Mouse (Mus musculus) forebrain, postnatal 0 days (tissue): ENCODE measurements around the gene Hmgcll1. TPM values are rescaled to one million over a fixed set of nuclear protein-coding genes. Genes with fewer than 3 reads are reported as not detected.
A peak's percentile ranks its signal among the peaks of the same experiment; 100 is the strongest.
"Not testable (repeated sequence)": the region's sequence is repeated elsewhere in the genome, so short reads cannot be mapped to it uniquely, and the experiment has no call there.

Source experiments
- ATAC-seq: fragments of 200-750 bp; cut with Nextera tagmentation; 2 replicates; pipeline ENCODE4 v1.8.0; 2017; ENCODE audit warnings: mild to moderate bottlenecking, moderate library complexity
- DNase-seq: peaks from one replicate; pipeline ENCODE4 v3.0.0-alpha.2; 2015
- H3K27ac ChIP-seq: fragments of 300-500 bp; sonication (generic); 2 replicates; pipeline ENCODE4 v1.5.1; 2014; ENCODE audit warnings: low read depth, mild to moderate bottlenecking, antibody characterized with exemption, low read length, moderate library complexity, mixed read lengths
- H3K27me3 ChIP-seq: fragments of 300-500 bp; sonication (generic); 2 replicates; pipeline ENCODE4 v1.6.1; 2014; ENCODE audit warnings: mild to moderate bottlenecking, low read length, mixed read lengths; ENCODE audit not compliant: insufficient read depth
- H3K36me3 ChIP-seq: fragments of 300-500 bp; sonication (generic); 2 replicates; pipeline ENCODE4 v1.6.1; 2014; ENCODE audit warnings: mild to moderate bottlenecking, moderate library complexity; ENCODE audit not compliant: insufficient read depth
- H3K4me1 ChIP-seq: fragments of 300-500 bp; sonication (generic); 2 replicates; pipeline ENCODE4 v1.6.1; 2014; ENCODE audit warnings: antibody characterized with exemption; ENCODE audit not compliant: insufficient read depth
- H3K4me2 ChIP-seq: fragments of 300-500 bp; sonication (generic); 2 replicates; pipeline ENCODE4 v1.6.1; 2014; ENCODE audit warnings: low read depth, mild to moderate bottlenecking, moderate library complexity
- H3K4me3 ChIP-seq: fragments of 300-500 bp; sonication (generic); 2 replicates; pipeline ENCODE4 v1.5.1; 2014; ENCODE audit warnings: low read depth, low read length, mixed read lengths
- H3K9ac ChIP-seq: fragments of 300-500 bp; sonication (generic); 2 replicates; pipeline ENCODE4 v1.6.1; 2014; ENCODE audit warnings: mild to moderate bottlenecking
- H3K9me3 ChIP-seq: fragments of 300-500 bp; sonication (generic); 2 replicates; pipeline ENCODE4 v1.6.1; 2016; ENCODE audit warnings: low read length
- CTCF ChIP-seq: sonication (generic); IDR thresholded peaks from 2 replicates; pipeline ENCODE4 v1.5.1; 2016; ENCODE audit warnings: antibody characterized with exemption, control low read depth, low read depth
- WGBS: fragments of 180-500 bp; shearing (Covaris S2); extraction: QIAGEN DNeasy Blood & Tissue Kit; methylation state at CpG from one replicate; pipeline ENCODE4 v1.1.7; 2014; 5-methylcytosine and 5-hydroxymethylcytosine counted together
- polyA plus RNA-seq: library from polyadenylated mRNA; unstranded; fragments of >200 nt; fragmentation: Nextera tagmentation; extraction: Ambion mirVana; gene quantifications from 2 replicates; pipeline ENCODE4 v1.2.1, GENCODE M21; 2015
- total RNA-seq: library from RNA; depleted of rRNA; stranded (reverse); fragments of >200 nt; gene quantifications from 2 replicates; pipeline ENCODE4 v1.2.3, GENCODE M21; 2014

Hmgcll1 gene
- total and polyA plus RNA-seq, 2 experiments from 2014 or later = 18.4 to 29.7 TPM

DNA sequence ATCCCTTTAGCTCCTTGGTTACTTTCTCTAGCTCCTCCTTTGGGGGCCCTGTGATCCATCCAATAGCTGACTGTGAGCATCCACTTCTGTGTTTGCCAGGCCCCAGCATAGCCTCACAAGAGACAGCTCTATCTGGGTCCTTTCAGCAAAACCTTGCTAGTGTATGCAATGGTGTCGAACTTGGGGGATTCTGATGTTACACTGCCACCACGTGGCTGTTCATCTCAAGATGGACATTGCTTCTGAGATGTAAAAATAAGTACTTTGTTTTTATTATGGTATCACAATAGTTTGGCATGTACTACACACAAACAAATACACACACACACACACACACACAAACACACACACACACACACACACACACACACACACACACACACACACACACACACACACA lies 108.2 kb downstream of the Hmgcll1 start:
- ATAC-seq (peak; percentile 64), DNase-seq (peak; percentile 83)
- H3K4me3 ChIP-seq, H3K4me2 ChIP-seq, H3K27ac ChIP-seq, H3K27me3 ChIP-seq, H3K9me3 ChIP-seq, H3K9ac ChIP-seq, H3K4me1 ChIP-seq, H3K36me3 ChIP-seq: not testable (repeated sequence)
- TF ChIP-seq CTCF = peak; percentile 76
- 5% methylated on average over 2 of the region's 2 CpGs for WGBS

DNA sequence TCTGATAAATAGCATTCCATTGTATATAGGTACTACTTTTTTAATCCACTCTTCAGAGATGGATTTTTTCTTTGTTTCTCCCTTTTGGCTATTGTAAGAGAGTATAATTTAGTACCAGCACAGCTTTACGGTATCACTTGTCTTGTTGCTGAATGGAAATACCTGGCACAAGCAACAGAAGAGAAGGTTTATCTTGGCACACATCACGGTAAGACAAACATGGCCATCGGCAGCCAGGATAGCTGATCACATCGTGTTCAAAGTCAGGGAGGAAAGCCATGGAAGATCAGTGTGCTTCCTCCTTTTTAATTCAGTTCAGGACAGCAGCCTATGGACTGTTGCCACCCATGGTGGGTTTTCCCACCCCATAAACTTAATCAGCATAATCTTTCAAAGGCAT lies 109.6 kb downstream of the Hmgcll1 start:
- Histone ChIP-seq H3K9ac (no peak overlapping the region), H3K4me3 (no peak overlapping the region), H3K27ac (no peak overlapping the region), H3K4me1 (no peaks in the 10 kb centered on the region), H3K4me2 (no peak overlapping the region), H3K27me3 (no peaks in the 10 kb centered on the region), H3K36me3 (no peaks in the 10 kb centered on the region), H3K9me3 (no peaks in the 10 kb centered on the region)
- ATAC-seq = no peak
- WGBS = 73% methylated on average over 4 of the region's 4 CpGs
- no peak for DNase-seq
- no peak for TF ChIP-seq CTCF

DNA sequence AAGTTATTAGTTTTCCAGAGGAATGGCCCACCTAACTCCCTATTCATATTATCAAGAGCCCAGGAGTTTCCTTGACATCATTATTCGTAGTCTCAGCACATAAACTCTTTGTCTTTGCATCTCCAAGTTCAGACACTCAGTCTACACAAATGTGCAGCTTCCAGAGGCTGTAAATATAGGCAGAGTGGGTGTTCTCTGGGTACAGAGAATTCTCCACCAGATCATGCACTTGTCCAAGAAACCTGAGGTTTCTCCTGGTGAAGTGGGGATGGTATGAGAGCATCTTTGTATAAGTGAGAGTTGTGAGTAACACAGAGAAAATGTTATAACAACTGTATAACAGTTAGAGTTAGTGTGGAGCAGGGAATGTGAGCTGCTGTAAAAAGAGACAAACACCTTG lies 114.7 kb downstream of the Hmgcll1 start:
- Histone ChIP-seq H3K9ac (no peak overlapping the region), H3K4me1 (no peaks in the 10 kb centered on the region), H3K36me3 (0 out of 2 replicates have a peak, but pooled peaks cover 4% of the 10 kb centered on the region), H3K27me3 (no peaks in the 10 kb centered on the region), H3K4me2 (no peak overlapping the region), H3K27ac (no peak overlapping the region), H3K9me3 (no peaks in the 10 kb centered on the region), H3K4me3 (no peak overlapping the region)
- ATAC-seq = no peak
- no peak for TF ChIP-seq CTCF
- 35% methylated on average over 1 of the region's 1 CpGs for WGBS
- no peak for DNase-seq

DNA sequence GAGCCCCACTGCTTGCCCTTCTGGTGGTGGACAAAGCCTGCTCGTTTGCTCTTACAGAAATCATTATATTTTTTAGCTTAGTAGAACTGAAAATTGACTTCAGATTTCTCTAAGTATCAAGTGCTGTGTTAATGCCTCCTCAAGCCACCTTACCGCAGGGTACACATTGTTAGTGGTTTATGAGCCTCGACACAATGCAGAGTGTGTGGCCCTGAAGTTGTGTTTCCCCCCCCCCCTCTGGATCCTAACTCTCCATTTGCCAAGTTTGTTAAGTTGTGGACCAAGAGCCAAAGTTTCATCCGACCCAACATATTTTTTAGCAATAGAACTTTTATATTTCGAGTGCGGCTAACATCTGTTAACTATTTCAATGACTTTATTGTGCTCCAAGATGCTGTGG lies 119.4 kb downstream of the Hmgcll1 start:
- WGBS = 82% methylated on average over 6 of the region's 6 CpGs
- Histone ChIP-seq H3K9ac (no peak overlapping the region), H3K4me2 (no peak overlapping the region), H3K27ac (no peak overlapping the region), H3K36me3 (0 out of 2 replicates have a peak, but pooled peaks cover 4% of the 10 kb centered on the region), H3K9me3 (no peaks in the 10 kb centered on the region), H3K4me3 (no peak overlapping the region), H3K27me3 (no peaks in the 10 kb centered on the region), H3K4me1 (no peaks in the 10 kb centered on the region)
- no peak for TF ChIP-seq CTCF
- DNase-seq (no peak), ATAC-seq (no peak)

DNA sequence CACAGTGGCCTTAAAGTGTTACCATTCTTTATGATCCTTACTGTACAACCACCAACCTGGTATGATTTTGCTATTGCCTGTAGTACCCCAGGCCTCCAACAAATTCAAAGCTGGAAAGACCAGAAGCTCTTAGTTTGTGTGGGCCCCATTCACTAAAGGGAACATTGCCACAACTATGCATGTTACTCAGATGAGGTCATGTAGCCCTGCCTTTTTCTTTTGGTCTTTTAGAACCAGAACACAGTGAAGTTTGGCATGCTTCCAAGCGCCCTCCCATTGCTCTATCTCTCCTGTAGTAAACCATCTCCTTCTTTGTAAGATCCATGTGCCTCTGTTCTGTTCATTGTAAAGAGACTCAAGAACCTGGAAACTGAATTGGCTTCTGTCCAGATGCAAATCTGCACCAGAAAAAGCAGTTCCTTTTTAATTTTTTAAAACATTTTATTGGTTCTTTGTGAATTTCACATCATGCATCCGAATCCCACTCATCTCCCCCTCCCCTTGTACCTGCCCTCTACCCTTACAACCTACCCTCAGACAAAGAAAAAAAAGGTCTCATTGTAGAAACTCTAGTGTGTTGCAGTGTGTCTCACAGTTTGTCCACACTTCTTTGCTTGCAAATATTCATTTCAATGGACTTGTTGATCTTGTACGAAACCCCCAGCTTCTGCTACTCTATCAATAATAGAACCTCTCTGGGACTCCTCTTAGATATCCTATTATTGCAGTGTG lies 123.9 kb downstream of the Hmgcll1 start:
- TF ChIP-seq CTCF = no peak
- Histone ChIP-seq H3K9ac (no peak overlapping the region), H3K4me2 (no peak overlapping the region), H3K4me3 (no peak overlapping the region), H3K36me3 (0 out of 2 replicates have a peak, but pooled peaks cover 4% of the 10 kb centered on the region), H3K27ac (no peak overlapping the region), H3K27me3 (no peaks in the 10 kb centered on the region), H3K9me3 (no peaks in the 10 kb centered on the region), H3K4me1 (no peaks in the 10 kb centered on the region)
- ATAC-seq (peak; percentile 66; the same call in 1 of the 2 replicates), DNase-seq (peak; percentile 39)
- 37% methylated on average over 3 of the region's 3 CpGs for WGBS

DNA sequence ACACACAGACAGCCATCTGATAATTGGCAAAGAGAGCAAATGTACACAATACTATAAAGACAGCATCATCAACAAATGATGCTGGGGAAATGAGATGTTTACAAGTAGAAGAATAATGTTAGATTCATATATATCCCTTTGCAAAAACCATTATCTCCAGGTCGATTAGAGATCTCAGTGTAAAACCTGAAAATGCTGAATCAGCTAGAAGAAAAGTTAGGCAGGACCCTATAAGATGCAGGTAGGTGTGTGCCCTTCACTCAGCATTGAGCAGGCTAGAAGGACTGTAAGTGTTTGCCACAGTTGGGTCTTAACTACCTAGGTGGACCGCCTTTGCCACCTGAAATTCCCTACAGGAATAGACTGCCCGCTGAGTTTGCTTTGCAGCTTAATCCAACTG lies 130.9 kb downstream of the Hmgcll1 start:
- H3K4me1 ChIP-seq = no peaks in the 10 kb centered on the region
- H3K27me3 ChIP-seq = no peaks in the 10 kb centered on the region
- no peak overlapping the region for H3K4me2 ChIP-seq
- H3K4me3 ChIP-seq = no peak overlapping the region
- WGBS = 55% methylated on average over 3 of the region's 3 CpGs
- ATAC-seq (no peak), DNase-seq (no peak)
- H3K9me3 ChIP-seq = no peaks in the 10 kb centered on the region
- H3K27ac ChIP-seq = no peak overlapping the region
- H3K9ac ChIP-seq = no peak overlapping the region
- H3K36me3 ChIP-seq = no peaks in the 10 kb centered on the region
- no peak for TF ChIP-seq CTCF

DNA sequence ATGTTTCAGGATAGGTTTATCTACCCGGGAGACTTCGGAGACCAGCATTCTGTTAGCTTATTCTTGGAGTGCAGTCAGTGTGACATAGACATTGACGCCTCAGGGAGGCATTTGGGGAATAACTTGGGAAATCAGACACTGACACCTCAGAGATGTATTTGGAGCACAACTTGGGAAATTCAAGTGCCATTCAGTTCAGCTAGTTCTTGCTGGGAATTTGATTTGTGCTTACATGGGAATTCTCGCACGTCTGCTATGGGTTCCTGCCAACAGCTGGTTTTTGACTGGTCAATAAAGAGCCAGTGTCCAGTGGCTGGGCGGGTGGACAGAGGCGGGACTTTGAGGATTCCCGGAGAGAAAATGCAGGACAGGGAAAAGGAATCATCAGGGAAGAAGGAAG lies 147.8 kb downstream of the Hmgcll1 start:
- DNase-seq = no peak
- H3K27me3 ChIP-seq = no peaks in the 10 kb centered on the region

More for the DNA sequence above, 147.8 kb downstream of the Hmgcll1 start:
- Histone ChIP-seq H3K9ac (no peak overlapping the region), H3K4me3 (no peak overlapping the region), H3K4me2 (no peak overlapping the region), H3K9me3 (no peaks in the 10 kb centered on the region), H3K4me1 (no peaks in the 10 kb centered on the region), H3K27ac (no peak overlapping the region), H3K36me3 (no peaks in the 10 kb centered on the region)
- WGBS = 62% methylated on average over 8 of the region's 8 CpGs
- no peak for TF ChIP-seq CTCF
- ATAC-seq = no peak
